Mouse (Mus musculus) inflammation-experienced regulatory T-cells, adult 6 months (primary cell): Measurements from ENCODE around the gene Tmppe. TPM values are rescaled to one million over a fixed set of nuclear protein-coding genes. Genes with fewer than 3 reads are reported as not detected.

ENCODE experiments used
- ATAC-seq: one replicate; pipeline ENCODE4 v1.8.0; 2017
- polyA plus RNA-seq, 3 experiments: library from polyadenylated mRNA; unstranded; fragments of 100-300 nt; shearing (Covaris generic); gene quantifications; one replicate each; pipeline ENCODE4 v1.2.1; 2017

Tmppe gene
- polyA plus RNA-seq, 3 experiments from 2014 or later, result 9.9 to 14.3 (median 12.1) TPM

DNA sequence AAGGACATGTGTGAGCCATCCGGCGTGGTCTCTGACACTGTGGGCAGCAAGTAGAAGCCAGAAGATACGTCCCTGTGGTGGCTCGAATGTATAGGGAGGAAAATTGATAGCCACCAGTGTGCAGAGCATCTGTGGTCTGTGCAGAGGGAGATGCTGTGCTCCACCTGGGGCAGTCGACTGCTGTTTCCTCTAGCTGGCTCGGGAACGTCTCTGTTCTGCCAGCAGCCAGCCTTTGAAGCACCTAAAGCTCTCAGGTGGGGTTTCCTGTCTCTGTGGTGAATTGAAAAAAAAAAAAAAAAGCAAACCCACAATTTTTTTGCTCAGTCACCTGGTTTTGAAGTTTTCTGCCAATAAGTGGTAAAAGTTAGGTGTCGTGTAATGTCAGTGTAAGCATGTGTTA is 42.4 kb downstream of the Tmppe start:
- peak; percentile 81 for ATAC-seq

DNA sequence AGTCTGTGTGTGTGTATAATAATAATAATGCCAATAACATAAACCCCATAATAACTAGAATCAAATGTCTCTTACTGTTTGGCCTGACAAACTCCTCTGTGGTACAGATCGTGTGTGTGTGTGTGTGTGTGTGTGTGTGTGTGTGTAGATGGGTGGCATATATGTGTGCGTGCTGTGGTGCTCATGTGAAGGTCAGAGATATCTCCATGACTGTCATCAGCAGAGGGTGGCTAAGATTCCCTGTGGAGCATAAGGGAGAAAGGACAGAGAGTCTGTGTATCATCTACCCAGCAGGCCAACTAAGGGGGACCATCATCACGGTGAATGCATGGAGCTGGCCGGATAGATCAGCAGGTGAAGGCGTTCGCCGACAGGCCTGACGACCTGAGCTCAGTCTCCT is 46.0 kb downstream of the Tmppe start:
- no peak for ATAC-seq

DNA sequence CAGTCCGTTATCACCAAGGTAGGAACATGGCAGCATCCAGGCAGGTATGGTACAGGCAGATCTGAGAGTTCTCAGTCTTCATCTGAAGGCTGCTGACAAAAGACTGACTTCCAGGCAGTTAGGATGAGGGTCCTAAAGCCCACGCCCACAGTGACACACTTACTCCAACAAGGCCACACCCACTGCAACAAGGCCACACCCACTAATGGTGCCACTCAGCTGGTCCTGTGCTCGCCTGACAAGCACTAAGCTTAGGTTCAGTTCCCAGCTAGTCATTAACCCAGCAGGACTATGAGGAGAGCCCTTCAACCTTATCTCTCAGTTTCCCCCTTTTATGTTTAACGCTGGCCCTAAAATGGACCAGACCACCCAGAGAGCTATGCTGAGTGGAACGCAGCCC is 47.8 kb downstream of the Tmppe start:
- ATAC-seq, result no peak

DNA sequence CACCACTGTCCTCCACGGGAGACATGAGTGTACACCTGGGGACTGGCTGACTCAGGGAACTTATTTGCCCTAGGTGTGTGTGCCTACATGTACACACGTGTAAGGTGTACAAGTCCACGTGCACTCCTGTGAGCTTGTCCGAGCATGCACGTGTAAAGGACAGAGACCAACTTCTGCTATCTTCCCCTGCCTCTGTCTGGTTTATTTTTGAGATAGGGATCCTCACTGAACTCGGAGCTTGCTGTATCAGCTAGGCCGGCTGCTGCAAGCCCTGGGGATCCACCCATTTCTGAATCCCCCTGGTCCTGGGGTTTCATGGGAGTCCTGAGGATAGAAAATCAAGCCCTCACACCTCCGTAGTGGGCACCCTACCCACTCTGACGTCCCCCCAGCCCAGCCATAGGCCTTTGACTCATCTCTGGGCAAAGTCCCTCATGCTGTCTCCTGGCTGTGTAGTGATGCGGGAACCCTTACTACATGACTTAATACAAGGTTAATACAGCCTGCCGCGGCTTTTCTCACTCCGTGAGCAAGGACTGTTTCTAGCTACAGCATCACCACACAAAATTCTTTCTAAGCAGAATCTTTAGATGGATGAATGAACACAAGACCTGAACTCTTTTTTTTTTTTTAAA is 48.3 kb downstream of the Tmppe start:
- no peak for ATAC-seq

DNA sequence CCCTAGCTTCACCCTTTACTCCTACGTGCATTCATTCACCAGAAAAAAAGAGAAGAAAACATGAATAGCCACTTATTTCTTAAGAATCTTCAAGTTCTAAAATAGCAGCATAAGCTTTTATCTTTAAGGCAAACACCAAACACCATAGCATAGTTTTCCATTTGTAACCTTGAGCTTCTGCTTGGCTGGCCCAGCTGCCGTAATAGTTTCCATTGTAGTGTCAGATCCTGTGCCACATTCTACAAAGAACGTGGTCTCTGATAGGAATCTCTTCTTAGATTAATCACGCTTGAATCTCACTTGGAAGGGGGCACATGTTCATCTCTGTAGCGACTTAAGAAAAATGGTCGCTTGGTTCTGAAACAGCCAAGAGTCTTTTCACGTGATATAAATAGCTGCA is 50.7 kb downstream of the Tmppe start:
- ATAC-seq, result peak; percentile 87

DNA sequence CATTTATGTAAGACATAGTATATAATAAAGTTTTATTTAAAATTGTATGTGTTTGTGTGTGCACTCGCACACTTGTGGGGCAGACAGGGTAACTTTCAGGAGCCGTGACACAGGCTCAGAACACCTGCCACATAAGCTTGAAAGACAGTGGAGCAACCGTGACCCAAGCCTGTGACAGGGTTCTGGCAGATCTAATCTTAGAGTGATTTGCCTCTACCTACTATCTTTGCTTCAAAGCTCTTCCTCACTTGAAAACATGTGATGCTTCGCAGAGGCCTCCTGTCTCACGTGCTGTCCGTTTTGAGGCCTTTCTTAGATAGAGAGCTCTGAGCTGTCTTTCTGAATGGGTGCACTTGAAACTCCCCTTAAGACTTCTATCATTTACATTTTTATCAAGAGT is 51.5 kb downstream of the Tmppe start:
- ATAC-seq, result peak; percentile 22

DNA sequence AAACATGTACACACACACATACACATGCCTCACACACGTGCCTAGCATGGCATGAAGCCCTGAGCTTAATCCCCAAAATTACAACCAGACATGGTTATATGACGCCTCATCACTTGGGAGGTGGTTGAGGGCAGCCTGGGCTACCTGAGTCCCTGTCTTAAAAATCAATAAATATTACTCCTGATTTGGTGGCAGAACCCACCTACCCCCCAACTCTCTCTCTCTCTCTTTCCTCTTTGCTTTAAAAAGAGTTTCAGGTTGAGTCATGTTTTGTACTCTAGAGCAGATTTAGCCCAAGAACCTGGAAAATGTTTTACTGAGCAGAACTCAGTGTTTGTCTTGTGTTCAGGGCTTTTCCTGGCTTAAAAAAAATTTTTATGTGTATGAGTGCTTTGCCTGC is 54.5 kb downstream of the Tmppe start:
- peak; percentile 7 for ATAC-seq

Other genes starting within 250 kb of the Tmppe start
- 1 to 10 TPM in 2 of 3 experiments, not detected in 1; 3.4 to 5.9 TPM for gene Bcl2a1c, start 71.0 kb upstream of the Tmppe start, polyA plus RNA-seq
- gene Crtap, start 10.4 kb upstream of the Tmppe start, polyA plus RNA-seq, result 1 to 10 TPM; 2.5 to 3.9 (median 3.1) TPM
- 10 to 100 TPM; 30.2 to 38.0 (median 34.6) TPM for gene Glb1, start within 50 bp of the Tmppe start, polyA plus RNA-seq
- gene Ccr4, start 103.8 kb downstream of the Tmppe start, polyA plus RNA-seq, result 10 to 100 TPM; 16.1 to 24.9 (median 17.5) TPM
- gene C130032M10Rik, start 114.6 kb downstream of the Tmppe start, polyA plus RNA-seq, result not detected
- under 1 TPM in 1 of 3 experiments, not detected in 2; 0.04 TPM for gene Trim71, start 163.3 kb downstream of the Tmppe start, polyA plus RNA-seq
- gene Cnot10, start 239.1 kb downstream of the Tmppe start, polyA plus RNA-seq, result 10 to 100 TPM; 21.2 to 24.4 (median 23.6) TPM